Mouse (Mus musculus) intestine, postnatal 0 days (tissue): ENCODE results near the gene Hoxb7. TPM values are rescaled to one million over a fixed set of nuclear protein-coding genes. Genes with fewer than 3 reads are reported as not detected.

Experiments used
- ATAC-seq: fragments of 200-750 bp; cut with Nextera tagmentation; 2 replicates; pipeline ENCODE4 v1.8.0; 2017; ENCODE audit warnings: mild to moderate bottlenecking, moderate TSS enrichment, moderate library complexity
- H3K27ac ChIP-seq: fragments of 300-500 bp; sonication (generic); 2 replicates; pipeline ENCODE4 v1.5.1; 2014; ENCODE audit warnings: mild to moderate bottlenecking, low read depth, low read length, moderate library complexity
- H3K27me3 ChIP-seq: fragments of 300-500 bp; sonication (generic); replicated peaks from 2 replicates; pipeline ENCODE4 v1.6.1; 2014; ENCODE audit warnings: low read length, mixed read lengths; ENCODE audit not compliant: control insufficient read depth, insufficient read depth
- H3K36me3 ChIP-seq: fragments of 300-500 bp; sonication (generic); 2 replicates; pipeline ENCODE4 v1.6.1; 2014; ENCODE audit warnings: mild to moderate bottlenecking, moderate library complexity; ENCODE audit not compliant: control insufficient read depth, insufficient read depth
- H3K4me1 ChIP-seq: fragments of 300-500 bp; sonication (generic); replicated peaks from 2 replicates; pipeline ENCODE4 v1.6.1; 2014; ENCODE audit warnings: antibody characterized with exemption, low read length, mixed read lengths; ENCODE audit not compliant: control insufficient read depth, insufficient read depth
- H3K4me2 ChIP-seq: fragments of 300-500 bp; sonication (generic); replicated peaks from 2 replicates; pipeline ENCODE4 v1.6.1; 2014; ENCODE audit warnings: low read depth, mild to moderate bottlenecking, moderate library complexity
- H3K4me3 ChIP-seq: fragments of 300-500 bp; sonication (generic); 2 replicates; pipeline ENCODE4 v1.5.1; 2014; ENCODE audit warnings: low read depth, low read length
- H3K9ac ChIP-seq: fragments of 300-500 bp; sonication (generic); 2 replicates; pipeline ENCODE4 v1.6.1; 2014; ENCODE audit warnings: mild to moderate bottlenecking, low read depth, low read length
- H3K9me3 ChIP-seq: fragments of 300-500 bp; sonication (generic); 2 replicates; pipeline ENCODE4 v1.6.1; 2016; ENCODE audit warnings: mixed run types; ENCODE audit not compliant: control insufficient read depth
- CTCF ChIP-seq: sonication (generic); IDR thresholded peaks from 2 replicates; pipeline ENCODE4 v1.5.1; 2016; ENCODE audit warnings: low read depth, mild to moderate bottlenecking, control low read depth, antibody characterized with exemption, moderate library complexity
- WGBS: fragments of 180-500 bp; shearing (Covaris S2); extraction: QIAGEN DNeasy Blood & Tissue Kit; methylation state at CpG from one replicate; pipeline ENCODE4 v1.1.7; 2014; 5-methylcytosine and 5-hydroxymethylcytosine counted together
- polyA plus RNA-seq: library from polyadenylated mRNA; unstranded; fragments of >200 nt; fragmentation: Nextera tagmentation; extraction: Ambion mirVana; gene quantifications from 2 replicates; pipeline ENCODE4 v1.2.1, GENCODE M21; 2015

Gene Hoxb7
- polyA plus RNA-seq, 1 experiment from 2014 or later, result 8.5 TPM

DNA sequence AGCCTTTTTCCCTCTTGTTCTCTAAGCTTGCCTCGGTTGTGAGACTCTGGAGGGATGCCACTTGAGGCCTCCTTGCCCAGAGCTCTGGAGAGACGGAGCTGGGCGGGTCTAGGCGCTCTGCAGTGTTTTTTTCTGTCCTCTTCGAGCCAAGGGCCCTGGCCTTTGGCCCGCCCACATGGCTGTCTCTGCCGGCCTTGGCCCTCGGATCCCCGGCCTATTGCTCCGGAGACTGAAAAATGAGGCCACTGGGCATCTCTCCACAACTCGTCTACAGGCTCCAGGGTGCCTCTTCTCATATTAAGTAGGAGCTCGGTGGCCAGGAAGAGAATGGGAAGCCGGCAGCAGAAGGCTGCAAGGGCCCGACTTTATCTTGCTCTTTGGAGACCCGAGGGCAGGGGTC lies 15.4 kb downstream of the Hoxb7 start:
- H3K27me3 ChIP-seq, result peaks cover 76% of the 10 kb centered on the region
- TF ChIP-seq CTCF, result no peak
- H3K4me3 ChIP-seq, result no peak overlapping the region
- H3K36me3 ChIP-seq, result no peaks in the 10 kb centered on the region
- no peak for ATAC-seq
- no peaks in the 10 kb centered on the region for H3K9me3 ChIP-seq
- H3K4me1 ChIP-seq, result no peaks in the 10 kb centered on the region; the same call in 1 of the 2 replicates
- 22% methylated on average over 15 of the region's 15 CpGs for WGBS
- H3K4me2 ChIP-seq, result peak overlapping the region; percentile 63
- H3K27ac ChIP-seq, result no peak overlapping the region
- no peak overlapping the region for H3K9ac ChIP-seq

DNA sequence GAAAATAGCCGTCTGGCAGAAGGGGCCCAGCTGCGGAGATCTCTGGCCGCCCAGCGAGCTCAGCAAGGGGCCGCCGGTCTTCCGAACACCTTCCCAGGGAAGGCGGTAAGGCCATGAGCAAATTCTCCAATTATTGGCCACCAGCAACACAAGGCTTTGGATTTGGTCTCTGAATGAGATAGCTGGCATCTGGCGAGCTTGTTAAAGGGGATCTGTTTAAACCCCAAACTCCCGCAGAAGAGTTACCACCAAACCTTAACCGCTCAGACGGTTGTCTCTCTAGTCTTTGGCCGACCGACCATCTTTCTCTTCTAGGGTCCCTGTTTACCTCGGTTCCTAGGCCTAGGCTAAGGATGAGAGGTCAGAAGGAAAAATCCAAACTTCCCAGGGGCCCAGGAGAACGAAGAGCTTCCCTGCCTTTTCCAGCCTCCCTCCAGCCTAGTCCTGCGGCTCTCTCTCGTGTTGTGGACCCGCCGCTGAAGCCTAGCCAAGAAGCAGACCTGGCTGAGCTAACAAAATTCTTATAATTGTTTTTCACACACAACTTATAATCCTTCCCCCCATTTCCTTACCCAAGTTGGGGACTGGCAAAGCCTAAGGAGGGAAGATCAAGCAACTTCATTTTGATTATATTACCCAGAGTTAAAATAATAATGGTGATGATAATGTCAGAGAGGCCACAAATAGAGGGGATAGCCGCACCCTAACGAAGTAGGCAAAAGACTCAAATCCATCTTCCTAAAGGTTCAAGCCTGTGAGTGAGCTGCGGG lies 16.1 kb downstream of the Hoxb7 start:
- H3K27ac ChIP-seq, result no peak overlapping the region
- WGBS, result 33% methylated on average over 23 of the region's 23 CpGs
- no peaks in the 10 kb centered on the region for H3K36me3 ChIP-seq
- peak overlapping the region; percentile 43; the same call in 1 of the 2 replicates for H3K4me3 ChIP-seq
- H3K9ac ChIP-seq, result no peak overlapping the region
- no peaks in the 10 kb centered on the region; the same call in 1 of the 2 replicates for H3K4me1 ChIP-seq
- H3K27me3 ChIP-seq, result peaks cover 74% of the 10 kb centered on the region
- ATAC-seq, result no peak
- H3K4me2 ChIP-seq, result peak overlapping the region; percentile 63
- TF ChIP-seq CTCF, result no peak
- H3K9me3 ChIP-seq, result no peaks in the 10 kb centered on the region

DNA sequence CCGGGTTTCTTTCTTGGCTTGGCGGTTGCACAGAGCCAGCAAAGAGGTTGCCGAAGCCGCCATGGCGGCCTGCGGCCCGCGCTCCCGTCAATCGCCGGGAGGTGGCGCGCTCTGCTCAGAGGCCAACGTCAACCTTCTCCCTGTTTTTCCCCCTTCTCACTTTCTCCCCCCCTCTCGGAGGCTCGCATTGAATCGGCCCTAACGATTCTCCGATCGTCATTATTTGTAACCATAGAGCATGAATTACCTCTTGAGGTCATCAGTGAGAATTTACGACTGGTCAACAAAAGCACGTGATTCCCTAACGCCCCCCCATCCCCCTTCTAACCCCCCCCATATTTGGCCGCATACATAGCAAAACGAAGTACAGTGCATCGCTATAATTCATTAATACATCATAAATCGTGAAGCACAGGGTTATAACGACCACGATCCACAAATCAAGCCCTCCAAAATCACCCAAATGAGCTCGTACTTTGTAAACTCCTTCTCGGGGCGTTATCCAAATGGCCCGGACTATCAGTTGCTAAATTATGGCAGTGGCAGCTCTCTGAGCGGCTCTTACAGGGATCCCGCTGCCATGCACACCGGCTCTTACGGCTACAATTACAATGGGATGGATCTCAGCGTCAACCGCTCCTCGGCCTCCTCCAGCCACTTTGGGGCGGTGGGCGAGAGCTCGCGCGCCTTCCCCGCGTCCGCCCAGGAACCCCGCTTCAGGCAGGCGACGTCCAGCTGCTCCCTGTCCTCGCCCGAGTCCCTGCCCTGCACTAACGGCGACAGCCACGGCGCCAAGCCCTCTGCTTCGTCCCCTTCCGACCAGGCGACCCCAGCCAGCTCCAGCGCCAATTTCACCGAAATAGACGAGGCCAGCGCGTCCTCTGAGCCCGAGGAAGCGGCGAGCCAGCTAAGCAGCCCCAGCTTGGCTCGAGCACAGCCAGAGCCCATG lies 17.0 kb downstream of the Hoxb7 start, which contains the start of gene Hoxb5:
TSS of gene Hoxb5 (plus strand) at position 186 of the 949 bp plus-strand sequence.
- Histone ChIP-seq H3K27ac (peak within 1 kb of the TSS; percentile 68), H3K4me1 (no peaks in the 10 kb centered on the region; the same call in 1 of the 2 replicates), H3K27me3 (peaks cover 69% of the 10 kb centered on the region), H3K36me3 (no peaks in the 10 kb centered on the region), H3K4me3 (peak within 1 kb of the TSS; percentile 43), H3K4me2 (peak within 1 kb of the TSS; percentile 63), H3K9me3 (no peaks in the 10 kb centered on the region), H3K9ac (peak within 1 kb of the TSS; percentile 55)
- peak; percentile 25 for ATAC-seq
- peak; percentile 95 for TF ChIP-seq CTCF
- WGBS, result 4% methylated on average over 69 of the region's 69 CpGs

DNA sequence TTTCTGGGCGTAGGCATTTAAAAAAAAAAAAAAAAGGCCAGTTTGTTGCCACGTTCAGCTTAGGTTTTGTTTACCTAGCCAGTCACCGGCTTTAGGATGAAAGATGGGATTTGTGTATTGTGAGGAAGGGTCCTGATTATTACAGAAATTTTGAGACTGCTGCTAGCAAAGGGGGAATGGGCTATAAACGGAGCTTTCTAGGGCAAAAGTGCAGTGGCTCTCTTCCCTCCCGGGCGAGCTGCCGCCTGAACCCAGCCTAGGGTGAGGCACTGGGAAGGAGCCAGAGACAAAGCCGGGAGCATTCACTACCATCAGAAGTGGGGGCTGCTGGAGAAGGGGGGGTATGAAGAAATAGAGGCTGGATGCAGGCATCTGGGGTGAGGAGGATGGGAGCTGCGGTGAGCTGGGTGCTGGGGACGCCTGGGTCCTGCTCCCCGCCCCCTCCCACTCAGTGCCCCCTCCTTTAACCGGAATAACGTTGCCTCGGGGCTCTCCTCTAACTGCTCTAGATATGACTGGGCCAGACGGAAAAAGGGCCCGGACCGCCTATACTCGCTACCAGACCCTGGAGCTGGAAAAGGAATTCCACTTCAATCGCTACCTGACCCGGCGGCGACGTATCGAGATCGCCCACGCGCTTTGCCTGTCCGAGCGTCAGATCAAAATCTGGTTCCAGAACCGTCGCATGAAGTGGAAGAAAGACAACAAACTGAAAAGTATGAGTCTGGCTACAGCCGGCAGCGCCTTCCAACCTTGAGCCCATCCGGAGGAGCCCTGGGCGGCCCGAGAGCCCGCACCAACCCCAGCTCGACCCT lies 18.2 kb downstream of the Hoxb7 start:
- H3K4me3 ChIP-seq, result peak overlapping the region; percentile 43
- H3K4me1 ChIP-seq, result no peaks in the 10 kb centered on the region; the same call in 1 of the 2 replicates
- peak overlapping the region; percentile 55 for H3K9ac ChIP-seq
- peak overlapping the region; percentile 63 for H3K4me2 ChIP-seq
- H3K27ac ChIP-seq, result peak overlapping the region; percentile 68
- no peak for ATAC-seq
- no peak for TF ChIP-seq CTCF
- peaks cover 68% of the 10 kb centered on the region for H3K27me3 ChIP-seq
- no peaks in the 10 kb centered on the region for H3K36me3 ChIP-seq
- no peaks in the 10 kb centered on the region for H3K9me3 ChIP-seq
- WGBS, result 19% methylated on average over 38 of the region's 38 CpGs

DNA sequence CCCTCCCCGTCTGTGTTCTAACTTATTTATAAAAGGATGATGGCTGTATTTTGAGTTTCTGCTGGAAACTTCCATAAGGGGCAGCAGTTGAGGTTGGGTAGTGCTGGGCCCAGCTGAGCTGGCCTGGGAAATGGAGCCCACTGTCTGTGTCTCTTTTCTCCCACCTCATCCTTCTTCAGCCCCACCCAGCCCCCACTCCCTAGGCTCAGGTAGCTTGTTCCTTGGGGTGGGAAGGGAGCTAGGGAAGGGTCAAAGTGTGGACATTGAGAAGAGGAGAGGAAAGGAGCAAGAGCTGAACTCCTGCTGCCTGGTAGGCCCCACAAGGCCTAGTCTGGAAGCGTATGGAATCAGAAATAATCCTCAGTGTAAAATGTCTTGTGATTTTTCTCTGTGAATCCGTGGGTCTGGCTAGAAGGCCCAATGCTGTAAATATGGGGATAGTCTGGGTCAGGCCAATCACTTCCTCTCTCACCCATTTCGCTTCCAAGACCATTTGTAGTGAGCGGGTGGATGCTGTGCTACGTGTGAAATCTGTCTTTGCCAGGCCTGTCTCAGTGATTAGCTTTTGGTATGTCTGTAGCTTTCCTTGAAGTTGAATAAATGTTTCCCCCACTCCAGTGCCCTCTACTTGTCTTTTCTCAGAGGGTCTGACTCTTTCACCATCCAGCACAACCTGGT lies 19.2 kb downstream of the Hoxb7 start:
- ATAC-seq, result no peak
- Histone ChIP-seq H3K4me1 (no peaks in the 10 kb centered on the region), H3K9me3 (no peaks in the 10 kb centered on the region), H3K36me3 (no peaks in the 10 kb centered on the region), H3K9ac (peak overlapping the region; percentile 55; the same call in 1 of the 2 replicates), H3K4me3 (0 out of 2 replicates have a peak overlapping the region, but pooled peaks have one; percentile 3), H3K27ac (peak overlapping the region; percentile 21; the same call in 1 of the 2 replicates), H3K27me3 (peaks cover 67% of the 10 kb centered on the region), H3K4me2 (peak overlapping the region; percentile 63)
- WGBS, result 63% methylated on average over 6 of the region's 6 CpGs
- TF ChIP-seq CTCF, result no peak
